Mouse (Mus musculus) heart, embryonic 14.5 days (tissue): ENCODE measurements around the gene Cyth3. TPM values are rescaled to one million over a fixed set of nuclear protein-coding genes. Genes with fewer than 3 reads are reported as not detected.
A peak's percentile ranks its signal among the peaks of the same experiment; 100 is the strongest.

Source experiments
- ATAC-seq: fragments of 200-750 bp; cut with Nextera tagmentation; 2 replicates; pipeline ENCODE4 v1.8.0; 2017; ENCODE audit warnings: low read depth, moderate TSS enrichment; ENCODE audit not compliant: insufficient number of reproducible peaks, insufficient read depth, low FRiP score
- H3K27ac ChIP-seq, 2 experiments: fragments of 200-500 bp in 1 of 2; fragments of 300-500 bp in 1 of 2; sonication (generic) in 1 of 2; replicated peaks in 1 of 2; 2 replicates each; pipeline ENCODE4 v1.5.1; 2012 to 2014; ENCODE audit warnings: low read depth in 2 of 2, low read length in 2 of 2, control low read depth in 1 of 2, mild to moderate bottlenecking in 1 of 2, mixed read lengths in 1 of 2; ENCODE audit not compliant: control insufficient read depth in 1 of 2, insufficient read depth in 1 of 2
- H3K27me3 ChIP-seq: fragments of 300-500 bp; sonication (generic); 2 replicates; pipeline ENCODE4 v1.6.1; 2014; ENCODE audit warnings: mild to moderate bottlenecking, low read length, control low read depth; ENCODE audit not compliant: control insufficient read depth, insufficient read depth
- H3K36me3 ChIP-seq: fragments of 300-500 bp; sonication (generic); 2 replicates; pipeline ENCODE4 v1.6.1; 2014; ENCODE audit warnings: mild to moderate bottlenecking, control low read depth, low read length, mixed read lengths; ENCODE audit not compliant: control insufficient read depth, insufficient read depth
- H3K4me1 ChIP-seq, 2 experiments: fragments of 200-500 bp in 1 of 2; fragments of 300-500 bp in 1 of 2; sonication (generic) in 1 of 2; 2 replicates each; pipeline ENCODE4 v1.6.1; 2012 to 2014; ENCODE audit warnings: low read length in 2 of 2, control low read depth in 1 of 2, mixed read lengths in 1 of 2; ENCODE audit not compliant: control insufficient read depth in 2 of 2, insufficient read depth in 2 of 2
- H3K4me2 ChIP-seq: fragments of 300-500 bp; sonication (generic); 2 replicates; pipeline ENCODE4 v1.6.1; 2014; ENCODE audit warnings: mild to moderate bottlenecking, low read length
- H3K4me3 ChIP-seq, 2 experiments: fragments of 200-500 bp in 1 of 2; fragments of 300-500 bp in 1 of 2; sonication (generic) in 1 of 2; 2 replicates each; pipeline ENCODE4 v1.5.1; 2012 to 2014; ENCODE audit warnings: low read length in 2 of 2, mild to moderate bottlenecking in 2 of 2, control low read depth in 1 of 2, low read depth in 1 of 2, moderate library complexity in 1 of 2; ENCODE audit not compliant: control insufficient read depth in 1 of 2, insufficient read depth in 1 of 2
- H3K9ac ChIP-seq: fragments of 300-500 bp; sonication (generic); 2 replicates; pipeline ENCODE4 v1.6.1; 2014; ENCODE audit warnings: mild to moderate bottlenecking, low read length
- H3K9me3 ChIP-seq: fragments of 300-500 bp; sonication (generic); 2 replicates; pipeline ENCODE4 v1.6.1; 2016; ENCODE audit warnings: low read length, control low read depth; ENCODE audit not compliant: control insufficient read depth
- WGBS: fragments of 180-500 bp; shearing (Covaris S2); extraction: QIAGEN DNeasy Blood & Tissue Kit; methylation state at CpG from one replicate; pipeline ENCODE4 v1.1.7; 2014; 5-methylcytosine and 5-hydroxymethylcytosine counted together
- polyA plus RNA-seq: library from polyadenylated mRNA; unstranded; fragments of >200 nt; fragmentation: Nextera tagmentation; extraction: Ambion mirVana; gene quantifications from 2 replicates; pipeline ENCODE4 v1.2.1, GENCODE M21; 2014

The Cyth3 gene
- polyA plus RNA-seq, 1 experiment from 2014 or later: 49.2 TPM

- 0 out of 2 replicates have a peak, but pooled peaks cover 3% of the 10 kb centered on the region for H3K27me3 ChIP-seq
- H3K27ac ChIP-seq: no peak overlapping the region
- no peaks in the 10 kb centered on the region for H3K9me3 ChIP-seq
- H3K36me3 ChIP-seq: no peaks in the 10 kb centered on the region
- H3K4me1 ChIP-seq: peaks cover 0 to 6% of the 10 kb centered on the region in 2 experiments; a peak in 1 of 4 replicates
- peak; percentile 82 for ATAC-seq
- H3K4me3 ChIP-seq: peak overlapping the region; percentile 41 to 53
- H3K4me2 ChIP-seq: peak overlapping the region; percentile 68
- 18% methylated on average over 28 of the region's 28 CpGs for WGBS
- peak overlapping the region; percentile 60 for H3K9ac ChIP-seq
Measured at GRCm38 (mm10) chr5:143757755-143758443, 135.7 kb downstream of the Cyth3 start.

GRCm38 (mm10) chr5:143759554-143759953 lies 137.3 kb downstream of the Cyth3 start:
- no peaks in the 10 kb centered on the region for H3K36me3 ChIP-seq
- no peak for ATAC-seq
- no peaks in the 10 kb centered on the region for H3K9me3 ChIP-seq
- 84% methylated on average over 8 of the region's 8 CpGs for WGBS
- H3K4me3 ChIP-seq: no peak overlapping the region
- H3K27ac ChIP-seq: no peak overlapping the region
- H3K4me2 ChIP-seq: no peak overlapping the region; the same call in 1 of the 2 replicates
- H3K27me3 ChIP-seq: 0 out of 2 replicates have a peak, but pooled peaks cover 3% of the 10 kb centered on the region
- peaks cover 0 to 6% of the 10 kb centered on the region in 2 experiments; a peak in 1 of 4 replicates for H3K4me1 ChIP-seq
- H3K9ac ChIP-seq: no peak overlapping the region

Other genes starting within 250 kb of the Cyth3 start
- gene Kdelr2, start 218.6 kb upstream of the Cyth3 start, polyA plus RNA-seq: 228 and 254 TPM in 2 replicates
- 10.8 TPM in 2 replicates for gene Daglb, start 157.9 kb upstream of the Cyth3 start, polyA plus RNA-seq
- gene Rac1, start 94.4 kb upstream of the Cyth3 start, polyA plus RNA-seq: 407 and 410 TPM in 2 replicates
- gene Usp42, start 109.8 kb downstream of the Cyth3 start, polyA plus RNA-seq: 12.6 and 12.8 TPM in 2 replicates
- 25.2 and 25.9 TPM in 2 replicates for gene Eif2ak1, start 195.3 kb downstream of the Cyth3 start, polyA plus RNA-seq